Mouse (Mus musculus): ENCODE data around the gene Mta3. TPM values are rescaled to one million over a fixed set of nuclear protein-coding genes. Genes with fewer than 3 reads are reported as not detected.
"Not testable (repeated sequence)": the region's sequence is repeated elsewhere in the genome, so short reads cannot be mapped to it uniquely, and the experiment has no call there.

Mta3 gene
- total RNA-seq, 2 experiments from 2014 or later = 54.9 to 59.0 TPM

GRCm38 (mm10) chr17:83846301-83847021 is 140.5 kb downstream of the Mta3 start:
- no peak for DNase-seq (ENCODE audit: low spot score in 2 of 2)

- no peak for DNase-seq (ENCODE audit: low spot score in 2 of 2)
Measured at GRCm38 (mm10) chr17:83847100-83847499, 141.1 kb downstream of the Mta3 start.

DNA sequence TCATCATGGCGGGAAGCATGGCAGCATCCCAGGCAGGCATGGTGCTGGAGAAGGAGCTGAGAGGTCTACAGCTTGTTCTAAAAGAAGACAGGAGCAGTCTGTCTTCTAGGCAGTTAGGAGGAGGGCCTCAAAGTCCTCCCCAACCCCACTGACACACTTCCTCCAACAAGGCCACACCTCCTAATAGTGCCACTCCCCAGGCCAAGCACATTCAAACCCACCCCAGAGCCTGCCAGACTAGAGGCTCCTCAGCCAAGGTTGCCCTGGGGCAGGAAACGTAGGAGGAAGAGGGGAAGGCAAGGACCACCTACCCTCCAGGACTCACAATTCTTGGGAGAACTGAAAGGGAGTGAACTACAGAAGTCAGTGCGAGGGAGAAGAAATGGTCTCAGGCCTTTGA is 141.9 kb downstream of the Mta3 start, which contains the start of gene Haao:
Gene Haao (minus strand): TSS at position 149 of the 400 bp plus-strand sequence.
- DNase-seq (ENCODE audit: low spot score in 2 of 2) = no peak

DNA sequence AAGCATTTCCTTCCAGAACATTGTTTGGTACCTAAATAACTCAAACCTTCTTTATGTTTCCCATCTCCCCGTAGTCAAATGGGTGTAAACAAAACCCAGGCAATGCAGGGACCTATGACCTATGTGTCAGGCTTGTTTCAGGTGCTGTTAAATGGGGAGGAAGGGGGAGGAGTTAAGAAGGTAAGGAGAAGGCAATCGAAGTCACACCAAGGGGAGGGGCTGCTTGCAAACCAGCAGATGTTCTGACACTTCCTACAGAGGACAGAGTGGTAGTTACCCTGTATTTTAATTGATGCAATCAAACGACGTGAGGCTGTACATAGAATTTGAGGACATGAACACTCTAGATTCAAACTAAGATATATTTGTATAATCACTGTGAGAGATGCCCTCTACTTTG is 142.5 kb downstream of the Mta3 start:
- no peak for DNase-seq (ENCODE audit: low spot score in 2 of 2)

- DNase-seq (ENCODE audit: low spot score in 2 of 2) = no peak
Measured at GRCm38 (mm10) chr17:83849081-83849675, 143.2 kb downstream of the Mta3 start.

GRCm38 (mm10) chr17:83849717-83850116 is 143.8 kb downstream of the Mta3 start:
- no peak for DNase-seq (ENCODE audit: low spot score in 2 of 2)

DNA sequence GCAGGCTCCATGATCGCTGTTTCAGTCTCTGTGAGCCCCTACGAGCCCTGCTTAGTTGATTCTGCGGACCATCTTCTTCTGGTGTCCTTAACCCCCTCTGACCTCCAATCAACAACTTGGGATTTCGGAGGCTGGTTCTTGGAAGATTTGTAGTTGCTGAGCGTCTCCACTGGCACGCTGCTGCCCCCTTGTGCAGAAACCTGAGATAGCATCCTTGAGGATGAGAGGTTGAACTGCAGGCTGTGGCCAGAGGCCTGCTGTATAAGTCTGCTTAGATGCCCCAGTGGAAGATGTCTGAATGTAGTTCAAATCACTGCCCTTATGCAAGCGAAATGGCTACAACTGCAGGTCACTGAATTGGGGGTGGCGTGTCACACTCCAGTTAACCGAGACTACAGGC is 144.5 kb downstream of the Mta3 start:
- peak; percentile 95 for DNase-seq (ENCODE audit: low spot score in 2 of 2)

DNA sequence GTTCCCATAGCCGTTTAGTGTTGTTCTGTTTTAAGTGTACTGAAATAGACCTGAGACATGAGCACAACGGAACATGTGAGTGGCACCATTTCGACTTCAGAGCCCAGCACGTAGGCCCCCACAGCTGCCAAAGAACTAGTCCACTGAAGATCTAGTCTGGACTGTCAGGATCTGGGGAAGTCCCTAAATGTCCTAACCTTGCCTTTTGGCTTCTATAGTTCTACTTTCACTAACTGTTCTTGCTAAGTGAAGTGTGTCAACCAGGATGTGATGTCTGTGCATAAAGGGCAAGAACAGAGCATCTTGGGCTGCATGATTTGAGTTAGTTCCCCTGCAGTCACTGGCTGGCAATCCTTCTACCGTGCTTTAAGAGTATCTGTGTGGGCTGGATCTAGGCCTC is 144.9 kb downstream of the Mta3 start:
- DNase-seq (ENCODE audit: low spot score in 2 of 2) = no peak

DNA sequence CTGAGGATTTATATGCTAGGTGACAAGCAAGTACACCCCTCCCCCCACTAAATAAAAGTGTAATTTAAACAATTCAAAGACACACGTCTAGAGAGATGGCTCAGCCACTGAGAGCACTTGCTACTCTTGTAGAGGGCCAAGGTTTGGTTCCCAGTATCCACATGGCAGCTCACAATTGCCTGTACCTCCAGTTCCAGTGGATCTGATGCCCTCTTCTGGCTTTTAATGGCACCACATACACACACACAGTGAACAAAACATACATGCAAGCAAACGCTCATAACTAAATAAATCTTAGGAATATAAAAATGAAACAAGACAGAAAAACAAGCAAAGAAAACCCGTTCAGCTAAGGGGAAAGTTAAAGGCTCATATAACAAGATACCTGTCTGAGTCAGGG is 147.9 kb downstream of the Mta3 start:
- no peak for DNase-seq (ENCODE audit: low spot score in 2 of 2)

GRCm38 (mm10) chr17:83854284-83854918 is 148.4 kb downstream of the Mta3 start:
- DNase-seq (ENCODE audit: low spot score in 2 of 2) = no peak

GRCm38 (mm10) chr17:83858413-83858812 is 152.4 kb downstream of the Mta3 start:
- DNase-seq (ENCODE audit: low spot score in 2 of 2) = no peak

GRCm38 (mm10) chr17:83859639-83860038 is 153.7 kb downstream of the Mta3 start:
- DNase-seq (ENCODE audit: low spot score in 2 of 2) = no peak

GRCm38 (mm10) chr17:83860224-83860623 is 154.3 kb downstream of the Mta3 start:
- DNase-seq (ENCODE audit: low spot score in 2 of 2) = no peak

DNA sequence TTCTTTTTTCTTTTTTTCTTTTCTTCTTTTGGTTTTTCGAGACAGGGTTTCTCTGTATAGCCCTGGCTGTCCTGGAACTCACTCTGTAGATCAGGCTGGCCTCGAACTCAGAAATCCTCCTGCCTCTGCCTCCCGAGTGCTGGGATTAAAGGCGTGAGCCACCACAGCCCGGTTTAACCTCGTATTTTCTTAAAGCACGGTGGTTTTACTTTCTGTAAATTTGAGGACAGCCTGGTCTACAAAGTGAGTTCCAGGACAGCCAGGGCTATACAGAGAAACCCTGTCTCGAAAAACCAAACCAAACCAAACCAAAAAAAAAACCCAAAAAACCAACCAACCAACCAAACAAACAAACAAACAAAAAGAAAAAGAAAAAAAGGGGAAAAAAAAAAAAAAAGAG is 155.0 kb downstream of the Mta3 start:
- DNase-seq (ENCODE audit: low spot score in 2 of 2) = not testable (repeated sequence)

- DNase-seq (ENCODE audit: low spot score in 2 of 2) = peak; percentile 99
Measured at GRCm38 (mm10) chr17:83861444-83862133, 155.6 kb downstream of the Mta3 start.

GRCm38 (mm10) chr17:83862134-83862881 is 156.3 kb downstream of the Mta3 start:
- peak; percentile 67 to 74 for DNase-seq (ENCODE audit: low spot score in 2 of 2)

GRCm38 (mm10) chr17:83865366-83865765 is 159.4 kb downstream of the Mta3 start:
- DNase-seq (ENCODE audit: low spot score in 2 of 2) = no peak

- DNase-seq (ENCODE audit: low spot score in 2 of 2) = peak; percentile 48 to 68
Measured at GRCm38 (mm10) chr17:83866582-83866981, 160.6 kb downstream of the Mta3 start.

- DNase-seq (ENCODE audit: low spot score in 2 of 2) = no peak
Measured at GRCm38 (mm10) chr17:83870385-83870784, 164.4 kb downstream of the Mta3 start.

Measured in layer of hippocampus, postnatal 10 days (tissue).